Mouse (Mus musculus): ENCODE results near the gene Dtnb. TPM values are rescaled to one million over a fixed set of nuclear protein-coding genes. Genes with fewer than 3 reads are reported as not detected.

Gene Dtnb
- total and polyA plus RNA-seq, 2 experiments from 2014 or later: 4.7 to 25.5 TPM

GRCm38 (mm10) chr12:3817566-3817965 lies 245.4 kb downstream of the Dtnb start:
- Histone ChIP-seq H3K27ac (ENCODE audit: low read depth) (no peak overlapping the region), H3K9ac (replicated peaks; ENCODE audit: low read depth, low read length) (no peak overlapping the region), H3K9me3 (replicated peaks; ENCODE audit: control insufficient read depth, low read length) (no peaks in the 10 kb centered on the region), H3K4me2 (ENCODE audit: low read depth, low read length) (no peak overlapping the region), H3K36me3 (replicated peaks; ENCODE audit: control insufficient read depth, insufficient read depth, low read length) (no peaks in the 10 kb centered on the region), H3K27me3 (ENCODE audit: control insufficient read depth, insufficient read depth, low read length) (no peaks in the 10 kb centered on the region), H3K4me3 (ENCODE audit: low read depth, low read length) (no peak overlapping the region), H3K4me1 (ENCODE audit: control insufficient read depth, insufficient read depth) (peaks cover 55% of the 10 kb centered on the region)
- ATAC-seq (ENCODE audit: insufficient read depth, low read depth) (no peak; the same call in 1 of the 2 replicates), DNase-seq (ENCODE audit: low spot score) (peak; percentile 10)
- TF ChIP-seq CTCF (IDR thresholded peaks at IDR 0.05; ENCODE audit: low read depth) (no peak), EP300 (IDR thresholded peaks at IDR 0.05; ENCODE audit: low read depth) (no peak)
- WGBS: 44% methylated on average over 5 of the region's 5 CpGs

- ATAC-seq (ENCODE audit: insufficient read depth, low read depth): no peak
- Histone ChIP-seq H3K36me3 (replicated peaks; ENCODE audit: control insufficient read depth, insufficient read depth, low read length) (no peaks in the 10 kb centered on the region), H3K4me2 (ENCODE audit: low read depth, low read length) (no peak overlapping the region), H3K9ac (replicated peaks; ENCODE audit: low read depth, low read length) (no peak overlapping the region), H3K4me3 (ENCODE audit: low read depth, low read length) (no peak overlapping the region), H3K9me3 (replicated peaks; ENCODE audit: control insufficient read depth, low read length) (no peaks in the 10 kb centered on the region), H3K27me3 (ENCODE audit: control insufficient read depth, insufficient read depth, low read length) (no peaks in the 10 kb centered on the region), H3K27ac (ENCODE audit: low read depth) (no peak overlapping the region), H3K4me1 (ENCODE audit: control insufficient read depth, insufficient read depth) (peaks cover 72% of the 10 kb centered on the region)
- peak; percentile 5 for DNase-seq (ENCODE audit: low spot score)
- TF ChIP-seq EP300 (IDR thresholded peaks at IDR 0.05; ENCODE audit: low read depth): no peak
- no peak for TF ChIP-seq CTCF (IDR thresholded peaks at IDR 0.05; ENCODE audit: low read depth)
- WGBS: 9% methylated on average over 4 of the region's 4 CpGs
Observed at GRCm38 (mm10) chr12:3819899-3820298, 247.7 kb downstream of the Dtnb start.

- Histone ChIP-seq H3K4me1 (ENCODE audit: control insufficient read depth, insufficient read depth) (peaks cover 65% of the 10 kb centered on the region), H3K36me3 (replicated peaks; ENCODE audit: control insufficient read depth, insufficient read depth, low read length) (no peaks in the 10 kb centered on the region), H3K4me2 (ENCODE audit: low read depth, low read length) (no peak overlapping the region), H3K9me3 (replicated peaks; ENCODE audit: control insufficient read depth, low read length) (no peaks in the 10 kb centered on the region), H3K9ac (replicated peaks; ENCODE audit: low read depth, low read length) (no peak overlapping the region), H3K4me3 (ENCODE audit: low read depth, low read length) (no peak overlapping the region), H3K27ac (ENCODE audit: low read depth) (no peak overlapping the region), H3K27me3 (ENCODE audit: control insufficient read depth, insufficient read depth, low read length) (no peaks in the 10 kb centered on the region)
- ATAC-seq (ENCODE audit: insufficient read depth, low read depth) (no peak), DNase-seq (ENCODE audit: low spot score) (no peak)
- whole genome bisulfite sequencing: 55% methylated on average over 5 of the region's 5 CpGs
- TF ChIP-seq EP300 (IDR thresholded peaks at IDR 0.05; ENCODE audit: low read depth) (no peak), CTCF (IDR thresholded peaks at IDR 0.05; ENCODE audit: low read depth) (no peak)
Observed at GRCm38 (mm10) chr12:3823408-3823807, 251.2 kb downstream of the Dtnb start.

- H3K27ac ChIP-seq (ENCODE audit: low read depth): no peak overlapping the region
- H3K4me1 ChIP-seq (ENCODE audit: control insufficient read depth, insufficient read depth): peaks cover 56% of the 10 kb centered on the region
- H3K27me3 ChIP-seq (ENCODE audit: control insufficient read depth, insufficient read depth, low read length): no peaks in the 10 kb centered on the region
- no peaks in the 10 kb centered on the region for H3K36me3 ChIP-seq (replicated peaks; ENCODE audit: control insufficient read depth, insufficient read depth, low read length)
- no peak overlapping the region for H3K9ac ChIP-seq (replicated peaks; ENCODE audit: low read depth, low read length)
- no peak overlapping the region for H3K4me3 ChIP-seq (ENCODE audit: low read depth, low read length)
- DNase-seq (ENCODE audit: low spot score): no peak
- WGBS: 47% methylated on average over 5 of the region's 5 CpGs
- H3K9me3 ChIP-seq (replicated peaks; ENCODE audit: control insufficient read depth, low read length): no peaks in the 10 kb centered on the region
- 0 out of 2 replicates have a peak, but pooled peaks have one; percentile 8 for ATAC-seq (ENCODE audit: insufficient read depth, low read depth)
- TF ChIP-seq CTCF (IDR thresholded peaks at IDR 0.05; ENCODE audit: low read depth) (no peak), EP300 (IDR thresholded peaks at IDR 0.05; ENCODE audit: low read depth) (no peak)
- H3K4me2 ChIP-seq (ENCODE audit: low read depth, low read length): no peak overlapping the region
Observed at GRCm38 (mm10) chr12:3824906-3825713, 252.9 kb downstream of the Dtnb start.

GRCm38 (mm10) chr12:3825714-3826080 lies 253.5 kb downstream of the Dtnb start:
- peaks cover 52% of the 10 kb centered on the region for H3K4me1 ChIP-seq (ENCODE audit: control insufficient read depth, insufficient read depth)
- H3K4me2 ChIP-seq (ENCODE audit: low read depth, low read length): no peak overlapping the region
- TF ChIP-seq EP300 (IDR thresholded peaks at IDR 0.05; ENCODE audit: low read depth) (no peak), CTCF (IDR thresholded peaks at IDR 0.05; ENCODE audit: low read depth) (no peak)
- no peaks in the 10 kb centered on the region for H3K9me3 ChIP-seq (replicated peaks; ENCODE audit: control insufficient read depth, low read length)
- no peak overlapping the region for H3K9ac ChIP-seq (replicated peaks; ENCODE audit: low read depth, low read length)
- H3K36me3 ChIP-seq (replicated peaks; ENCODE audit: control insufficient read depth, insufficient read depth, low read length): no peaks in the 10 kb centered on the region
- WGBS: 39% methylated on average over 12 of the region's 12 CpGs
- H3K4me3 ChIP-seq (ENCODE audit: low read depth, low read length): no peak overlapping the region
- DNase-seq (ENCODE audit: low spot score) (no peak), ATAC-seq (ENCODE audit: insufficient read depth, low read depth) (0 out of 2 replicates have a peak, but pooled peaks have one; percentile 22)
- H3K27ac ChIP-seq (ENCODE audit: low read depth): no peak overlapping the region
- H3K27me3 ChIP-seq (ENCODE audit: control insufficient read depth, insufficient read depth, low read length): no peaks in the 10 kb centered on the region

All from heart, postnatal 0 days (tissue).